Mouse (Mus musculus) bone marrow, adult 2 months (tissue): Measurements from ENCODE around the gene Taf15.

ENCODE experiments used
- CTCF ChIP-seq: fragments of 200-500 bp; IDR thresholded peaks from 2 replicates; pipeline ENCODE4 v1.5.1; 2011; ENCODE audit warnings: low read length, control low read depth; ENCODE audit not compliant: control insufficient read depth, insufficient read depth
- POLR2A ChIP-seq: fragments of 200-500 bp; IDR thresholded peaks from 2 replicates; pipeline ENCODE4 v1.6.1; 2011; ENCODE audit warnings: low read depth, mild to moderate bottlenecking, control low read depth, low read length, borderline replicate concordance; ENCODE audit not compliant: control insufficient read depth

- TF ChIP-seq POLR2A (no peak), CTCF (no peak)
These were observed 63.9 kb downstream of the Taf15 start for GRCm38 (mm10) chr11:83536831-83537230.
